Mouse (Mus musculus): ENCODE measurements around the gene Ptprn2. TPM values are rescaled to one million over a fixed set of nuclear protein-coding genes. Genes with fewer than 3 reads are reported as not detected.

The Ptprn2 gene
- polyA plus RNA-seq, 1 experiment from 2014 or later = 3.5 TPM

- Histone ChIP-seq H3K4me3 (replicated peaks; ENCODE audit: low read length) (no peak overlapping the region), H3K36me3 (ENCODE audit: control insufficient read depth, insufficient read depth, low read length) (no peaks in the 10 kb centered on the region), H3K27ac (ENCODE audit: low read length) (no peak overlapping the region), H3K9me3 (replicated peaks; ENCODE audit: control insufficient read depth, low read length) (no peaks in the 10 kb centered on the region), H3K9ac (ENCODE audit: low read length) (no peak overlapping the region), H3K4me1 (ENCODE audit: control insufficient read depth, insufficient read depth, low read length) (no peaks in the 10 kb centered on the region), H3K4me2 (ENCODE audit: low read depth, low read length) (no peak overlapping the region), H3K27me3 (ENCODE audit: control insufficient read depth, insufficient read depth, low read length) (no peaks in the 10 kb centered on the region)
- ATAC-seq (ENCODE audit: insufficient read depth, low FRiP score) = no peak
- WGBS = 45% methylated on average over 20 of the region's 20 CpGs
Observed at GRCm38 (mm10) chr12:117257205-117257920, 771.8 kb downstream of the Ptprn2 start.

GRCm38 (mm10) chr12:117257921-117258497 lies 772.5 kb downstream of the Ptprn2 start:
- H3K27ac ChIP-seq (ENCODE audit: low read length) = no peak overlapping the region
- H3K36me3 ChIP-seq (ENCODE audit: control insufficient read depth, insufficient read depth, low read length) = no peaks in the 10 kb centered on the region
- H3K4me2 ChIP-seq (ENCODE audit: low read depth, low read length) = no peak overlapping the region
- no peak overlapping the region for H3K9ac ChIP-seq (ENCODE audit: low read length)
- 64% methylated on average over 12 of the region's 12 CpGs for WGBS
- H3K4me3 ChIP-seq (replicated peaks; ENCODE audit: low read length) = no peak overlapping the region
- no peaks in the 10 kb centered on the region for H3K9me3 ChIP-seq (replicated peaks; ENCODE audit: control insufficient read depth, low read length)
- H3K27me3 ChIP-seq (ENCODE audit: control insufficient read depth, insufficient read depth, low read length) = no peaks in the 10 kb centered on the region
- ATAC-seq (ENCODE audit: insufficient read depth, low FRiP score) = no peak
- no peaks in the 10 kb centered on the region for H3K4me1 ChIP-seq (ENCODE audit: control insufficient read depth, insufficient read depth, low read length)

- no peak for ATAC-seq (ENCODE audit: insufficient read depth, low FRiP score)
- Histone ChIP-seq H3K27ac (ENCODE audit: low read length) (no peak overlapping the region), H3K4me1 (ENCODE audit: control insufficient read depth, insufficient read depth, low read length) (no peaks in the 10 kb centered on the region), H3K9me3 (replicated peaks; ENCODE audit: control insufficient read depth, low read length) (no peaks in the 10 kb centered on the region), H3K4me3 (replicated peaks; ENCODE audit: low read length) (no peak overlapping the region), H3K36me3 (ENCODE audit: control insufficient read depth, insufficient read depth, low read length) (no peaks in the 10 kb centered on the region), H3K4me2 (ENCODE audit: low read depth, low read length) (no peak overlapping the region), H3K9ac (ENCODE audit: low read length) (no peak overlapping the region), H3K27me3 (ENCODE audit: control insufficient read depth, insufficient read depth, low read length) (no peaks in the 10 kb centered on the region)
- WGBS = 70% methylated on average over 6 of the region's 6 CpGs
Observed at GRCm38 (mm10) chr12:117260391-117261164, 775.1 kb downstream of the Ptprn2 start.

- Histone ChIP-seq H3K4me2 (ENCODE audit: low read depth, low read length) (no peak overlapping the region), H3K36me3 (ENCODE audit: control insufficient read depth, insufficient read depth, low read length) (no peaks in the 10 kb centered on the region), H3K4me3 (replicated peaks; ENCODE audit: low read length) (no peak overlapping the region), H3K27ac (ENCODE audit: low read length) (no peak overlapping the region), H3K9me3 (replicated peaks; ENCODE audit: control insufficient read depth, low read length) (no peaks in the 10 kb centered on the region), H3K9ac (ENCODE audit: low read length) (no peak overlapping the region), H3K27me3 (ENCODE audit: control insufficient read depth, insufficient read depth, low read length) (no peaks in the 10 kb centered on the region), H3K4me1 (ENCODE audit: control insufficient read depth, insufficient read depth, low read length) (no peaks in the 10 kb centered on the region)
- ATAC-seq (ENCODE audit: insufficient read depth, low FRiP score) = no peak
- 49% methylated on average over 3 of the region's 3 CpGs for WGBS
Observed at GRCm38 (mm10) chr12:117261165-117261440, 775.6 kb downstream of the Ptprn2 start.

- Histone ChIP-seq H3K9me3 (replicated peaks; ENCODE audit: control insufficient read depth, low read length) (no peaks in the 10 kb centered on the region), H3K27ac (ENCODE audit: low read length) (no peak overlapping the region), H3K9ac (ENCODE audit: low read length) (no peak overlapping the region), H3K4me3 (replicated peaks; ENCODE audit: low read length) (no peak overlapping the region), H3K36me3 (ENCODE audit: control insufficient read depth, insufficient read depth, low read length) (no peaks in the 10 kb centered on the region), H3K27me3 (ENCODE audit: control insufficient read depth, insufficient read depth, low read length) (no peaks in the 10 kb centered on the region), H3K4me1 (ENCODE audit: control insufficient read depth, insufficient read depth, low read length) (no peaks in the 10 kb centered on the region), H3K4me2 (ENCODE audit: low read depth, low read length) (no peak overlapping the region)
- no peak for ATAC-seq (ENCODE audit: insufficient read depth, low FRiP score)
- WGBS = 82% methylated on average over 2 of the region's 2 CpGs
Observed at GRCm38 (mm10) chr12:117262003-117262402, 776.5 kb downstream of the Ptprn2 start.

- H3K9ac ChIP-seq (ENCODE audit: low read length) = no peak overlapping the region
- H3K4me2 ChIP-seq (ENCODE audit: low read depth, low read length) = no peak overlapping the region
- no peaks in the 10 kb centered on the region for H3K4me1 ChIP-seq (ENCODE audit: control insufficient read depth, insufficient read depth, low read length)
- H3K27ac ChIP-seq (ENCODE audit: low read length) = no peak overlapping the region
- no peaks in the 10 kb centered on the region for H3K9me3 ChIP-seq (replicated peaks; ENCODE audit: control insufficient read depth, low read length)
- WGBS = 79% methylated on average over 2 of the region's 2 CpGs
- H3K27me3 ChIP-seq (ENCODE audit: control insufficient read depth, insufficient read depth, low read length) = no peaks in the 10 kb centered on the region
- ATAC-seq (ENCODE audit: insufficient read depth, low FRiP score) = no peak
- no peak overlapping the region for H3K4me3 ChIP-seq (replicated peaks; ENCODE audit: low read length)
- no peaks in the 10 kb centered on the region for H3K36me3 ChIP-seq (ENCODE audit: control insufficient read depth, insufficient read depth, low read length)
Observed at GRCm38 (mm10) chr12:117263081-117263480, 777.6 kb downstream of the Ptprn2 start.

GRCm38 (mm10) chr12:117265211-117265610 lies 779.7 kb downstream of the Ptprn2 start:
- Histone ChIP-seq H3K9ac (ENCODE audit: low read length) (no peak overlapping the region), H3K4me1 (ENCODE audit: control insufficient read depth, insufficient read depth, low read length) (no peaks in the 10 kb centered on the region), H3K27ac (ENCODE audit: low read length) (no peak overlapping the region), H3K36me3 (ENCODE audit: control insufficient read depth, insufficient read depth, low read length) (no peaks in the 10 kb centered on the region), H3K4me2 (ENCODE audit: low read depth, low read length) (no peak overlapping the region), H3K27me3 (ENCODE audit: control insufficient read depth, insufficient read depth, low read length) (no peaks in the 10 kb centered on the region), H3K9me3 (replicated peaks; ENCODE audit: control insufficient read depth, low read length) (no peaks in the 10 kb centered on the region), H3K4me3 (replicated peaks; ENCODE audit: low read length) (no peak overlapping the region)
- no peak for ATAC-seq (ENCODE audit: insufficient read depth, low FRiP score)
- 83% methylated on average over 1 of the region's 1 CpGs for WGBS

GRCm38 (mm10) chr12:117268543-117269172 lies 783.1 kb downstream of the Ptprn2 start:
- Histone ChIP-seq H3K27ac (ENCODE audit: low read length) (no peak overlapping the region), H3K4me1 (ENCODE audit: control insufficient read depth, insufficient read depth, low read length) (no peaks in the 10 kb centered on the region), H3K4me2 (ENCODE audit: low read depth, low read length) (no peak overlapping the region), H3K36me3 (ENCODE audit: control insufficient read depth, insufficient read depth, low read length) (no peaks in the 10 kb centered on the region), H3K4me3 (replicated peaks; ENCODE audit: low read length) (no peak overlapping the region), H3K9ac (ENCODE audit: low read length) (no peak overlapping the region), H3K9me3 (replicated peaks; ENCODE audit: control insufficient read depth, low read length) (no peaks in the 10 kb centered on the region), H3K27me3 (ENCODE audit: control insufficient read depth, insufficient read depth, low read length) (no peaks in the 10 kb centered on the region)
- 80% methylated on average over 7 of the region's 7 CpGs for WGBS
- no peak for ATAC-seq (ENCODE audit: insufficient read depth, low FRiP score)

GRCm38 (mm10) chr12:117269310-117269709 lies 783.8 kb downstream of the Ptprn2 start:
- ATAC-seq (ENCODE audit: insufficient read depth, low FRiP score) = no peak
- no peak overlapping the region for H3K4me2 ChIP-seq (ENCODE audit: low read depth, low read length)
- H3K36me3 ChIP-seq (ENCODE audit: control insufficient read depth, insufficient read depth, low read length) = no peaks in the 10 kb centered on the region
- no peaks in the 10 kb centered on the region for H3K27me3 ChIP-seq (ENCODE audit: control insufficient read depth, insufficient read depth, low read length)
- no peaks in the 10 kb centered on the region for H3K4me1 ChIP-seq (ENCODE audit: control insufficient read depth, insufficient read depth, low read length)
- no peak overlapping the region for H3K4me3 ChIP-seq (replicated peaks; ENCODE audit: low read length)
- H3K9ac ChIP-seq (ENCODE audit: low read length) = no peak overlapping the region
- no peak overlapping the region for H3K27ac ChIP-seq (ENCODE audit: low read length)
- 77% methylated on average over 4 of the region's 4 CpGs for WGBS
- H3K9me3 ChIP-seq (replicated peaks; ENCODE audit: control insufficient read depth, low read length) = no peaks in the 10 kb centered on the region
